Mouse (Mus musculus): ENCODE data around the gene Ube2l6.

GRCm38 (mm10) chr2:84773195-84773594 is 25.4 kb upstream of the Ube2l6 start:
- TF ChIP-seq CTCF (IDR thresholded peaks at IDR 0.05; ENCODE audit: low read depth, low read length) (no peak), GATA1 (IDR thresholded peaks at IDR 0.05; ENCODE audit: borderline replicate concordance, low read length) (no peak)
